Mouse (Mus musculus): ENCODE measurements around the gene Serhl. TPM values are rescaled to one million over a fixed set of nuclear protein-coding genes. Genes with fewer than 3 reads are reported as not detected.
"Not testable (repeated sequence)": the region's sequence is repeated elsewhere in the genome, so short reads cannot be mapped to it uniquely, and the experiment has no call there.

Serhl gene
- polyA plus RNA-seq, 1 experiment from 2014 or later = 29.7 TPM

DNA sequence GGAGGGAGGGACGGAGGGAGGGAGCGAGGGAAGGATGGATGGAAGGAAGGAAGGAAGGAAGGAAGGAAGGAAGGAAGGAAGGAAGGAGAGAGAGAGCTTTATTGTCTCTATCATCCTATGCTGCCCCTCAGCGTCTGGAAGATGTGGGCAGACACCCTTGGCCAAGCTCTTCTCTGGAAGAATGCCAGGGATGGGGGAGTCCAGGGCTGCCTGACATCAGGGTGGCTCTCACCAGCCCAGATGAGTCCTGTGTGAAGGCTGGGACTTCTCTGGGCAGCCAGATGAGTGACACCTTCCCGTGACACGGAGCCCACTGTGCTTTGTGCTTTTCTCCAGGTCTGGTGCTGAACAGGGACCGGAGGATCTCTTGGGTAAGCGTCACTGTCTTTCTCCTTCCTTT, 22.6 kb downstream of the Serhl start:
- Histone ChIP-seq H3K27me3 (no peaks in the 10 kb centered on the region), H3K4me2 (no peak overlapping the region), H3K4me1 (replicated peaks) (peaks cover 28% of the 10 kb centered on the region), H3K36me3 (peaks cover 5% of the 10 kb centered on the region; the same call in 1 of the 2 replicates), H3K4me3 (no peak overlapping the region), H3K9ac (no peak overlapping the region), H3K27ac (replicated peaks) (no peak overlapping the region), H3K9me3 (no peaks in the 10 kb centered on the region)
- no peak for ATAC-seq (ENCODE audit: low FRiP score, low read depth)
- 82% methylated on average over 7 of the region's 7 CpGs for WGBS

DNA sequence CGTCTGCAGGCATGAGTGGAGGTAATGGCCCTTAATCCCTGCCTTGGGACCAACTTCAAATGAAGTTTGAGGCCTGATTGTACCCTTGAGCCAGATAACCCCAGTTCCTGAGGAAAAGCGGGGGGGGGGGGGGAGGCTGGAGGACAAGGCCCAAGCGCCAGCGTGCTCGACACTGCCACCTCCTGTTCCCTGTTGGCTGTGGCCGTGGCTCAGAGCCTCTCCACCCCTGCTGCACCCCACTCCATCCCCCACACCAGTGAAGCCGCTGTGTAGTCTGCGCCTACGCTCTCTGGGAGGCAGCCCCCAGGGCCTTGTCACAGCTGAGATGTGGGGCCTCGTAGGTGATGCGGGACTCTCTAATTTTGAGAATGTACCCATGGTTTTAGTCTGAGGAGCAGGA, 23.6 kb downstream of the Serhl start:
- no peaks in the 10 kb centered on the region for H3K27me3 ChIP-seq
- peaks cover 11% of the 10 kb centered on the region; the same call in 1 of the 2 replicates for H3K36me3 ChIP-seq
- WGBS = 9% methylated on average over 11 of the region's 11 CpGs
- peaks cover 25% of the 10 kb centered on the region for H3K4me1 ChIP-seq (replicated peaks)
- H3K9ac ChIP-seq = no peak overlapping the region
- H3K27ac ChIP-seq (replicated peaks) = no peak overlapping the region
- no peaks in the 10 kb centered on the region for H3K9me3 ChIP-seq
- H3K4me3 ChIP-seq = no peak overlapping the region
- ATAC-seq (ENCODE audit: low FRiP score, low read depth) = peak; percentile 52; the same call in 1 of the 2 replicates
- H3K4me2 ChIP-seq = no peak overlapping the region

DNA sequence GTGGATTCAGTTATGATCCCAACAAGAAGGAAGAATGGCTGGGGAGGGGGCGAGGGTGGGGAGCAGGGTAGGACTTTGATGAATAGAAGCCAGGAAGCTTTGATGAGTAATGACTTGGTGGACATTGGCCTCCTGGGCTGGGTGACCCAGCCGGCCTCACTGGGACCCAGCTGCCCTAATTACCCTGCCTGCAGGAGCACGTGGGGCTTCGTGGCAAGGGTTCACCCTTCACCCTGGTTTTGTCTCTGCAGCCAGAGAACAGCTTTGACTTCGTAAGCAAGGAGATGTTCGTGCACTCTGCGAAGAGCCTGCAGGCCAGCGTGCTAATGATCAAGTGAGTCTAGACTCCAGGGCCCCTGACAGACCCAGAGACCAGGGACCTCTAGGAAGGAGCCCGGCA, 24.8 kb downstream of the Serhl start:
- Histone ChIP-seq H3K27ac (replicated peaks) (no peak overlapping the region), H3K4me1 (replicated peaks) (peaks cover 30% of the 10 kb centered on the region), H3K4me2 (no peak overlapping the region), H3K4me3 (no peak overlapping the region), H3K9me3 (no peaks in the 10 kb centered on the region), H3K9ac (no peak overlapping the region), H3K27me3 (no peaks in the 10 kb centered on the region), H3K36me3 (peaks cover 15% of the 10 kb centered on the region; the same call in 1 of the 2 replicates)
- peak; percentile 4; the same call in 1 of the 2 replicates for ATAC-seq (ENCODE audit: low FRiP score, low read depth)
- WGBS = 49% methylated on average over 9 of the region's 9 CpGs

GRCm38 (mm10) chr15:83115071-83115470, 25.8 kb downstream of the Serhl start:
- H3K27me3 ChIP-seq = no peaks in the 10 kb centered on the region
- 34% methylated on average over 6 of the region's 6 CpGs for WGBS
- no peak overlapping the region for H3K9ac ChIP-seq
- no peak overlapping the region for H3K4me2 ChIP-seq
- H3K9me3 ChIP-seq = no peaks in the 10 kb centered on the region
- peaks cover 30% of the 10 kb centered on the region for H3K4me1 ChIP-seq (replicated peaks)
- ATAC-seq (ENCODE audit: low FRiP score, low read depth) = no peak
- peaks cover 19% of the 10 kb centered on the region; the same call in 1 of the 2 replicates for H3K36me3 ChIP-seq
- no peak overlapping the region for H3K27ac ChIP-seq (replicated peaks)
- H3K4me3 ChIP-seq = no peak overlapping the region

DNA sequence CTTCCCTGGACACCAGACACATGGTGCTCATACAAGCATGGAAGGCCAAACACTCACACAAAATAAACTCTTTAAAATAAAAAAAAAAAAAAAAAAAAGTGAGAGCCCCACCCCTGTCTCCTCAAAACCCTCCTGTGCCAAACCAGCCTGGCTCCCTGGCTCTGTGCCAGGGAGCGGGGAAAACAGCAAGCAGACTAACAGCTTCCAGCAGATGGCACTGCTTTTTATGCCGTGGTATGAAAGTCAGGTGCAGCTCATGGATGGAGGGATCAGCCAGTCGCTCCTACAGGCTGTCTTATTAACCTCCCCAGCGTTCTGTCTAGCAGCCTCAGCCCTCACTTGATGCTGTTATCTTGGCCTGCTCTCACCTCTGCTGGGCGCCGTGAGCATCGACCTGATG, 29.1 kb downstream of the Serhl start:
- H3K9ac ChIP-seq = no peak overlapping the region
- no peak overlapping the region for H3K4me3 ChIP-seq
- ATAC-seq (ENCODE audit: low FRiP score, low read depth) = no peak
- H3K36me3 ChIP-seq = peaks cover 19% of the 10 kb centered on the region; the same call in 1 of the 2 replicates
- no peaks in the 10 kb centered on the region for H3K27me3 ChIP-seq
- no peak overlapping the region for H3K27ac ChIP-seq (replicated peaks)
- no peaks in the 10 kb centered on the region for H3K9me3 ChIP-seq
- H3K4me2 ChIP-seq = no peak overlapping the region
- peaks cover 28% of the 10 kb centered on the region for H3K4me1 ChIP-seq (replicated peaks)
- WGBS = 60% methylated on average over 7 of the region's 7 CpGs

DNA sequence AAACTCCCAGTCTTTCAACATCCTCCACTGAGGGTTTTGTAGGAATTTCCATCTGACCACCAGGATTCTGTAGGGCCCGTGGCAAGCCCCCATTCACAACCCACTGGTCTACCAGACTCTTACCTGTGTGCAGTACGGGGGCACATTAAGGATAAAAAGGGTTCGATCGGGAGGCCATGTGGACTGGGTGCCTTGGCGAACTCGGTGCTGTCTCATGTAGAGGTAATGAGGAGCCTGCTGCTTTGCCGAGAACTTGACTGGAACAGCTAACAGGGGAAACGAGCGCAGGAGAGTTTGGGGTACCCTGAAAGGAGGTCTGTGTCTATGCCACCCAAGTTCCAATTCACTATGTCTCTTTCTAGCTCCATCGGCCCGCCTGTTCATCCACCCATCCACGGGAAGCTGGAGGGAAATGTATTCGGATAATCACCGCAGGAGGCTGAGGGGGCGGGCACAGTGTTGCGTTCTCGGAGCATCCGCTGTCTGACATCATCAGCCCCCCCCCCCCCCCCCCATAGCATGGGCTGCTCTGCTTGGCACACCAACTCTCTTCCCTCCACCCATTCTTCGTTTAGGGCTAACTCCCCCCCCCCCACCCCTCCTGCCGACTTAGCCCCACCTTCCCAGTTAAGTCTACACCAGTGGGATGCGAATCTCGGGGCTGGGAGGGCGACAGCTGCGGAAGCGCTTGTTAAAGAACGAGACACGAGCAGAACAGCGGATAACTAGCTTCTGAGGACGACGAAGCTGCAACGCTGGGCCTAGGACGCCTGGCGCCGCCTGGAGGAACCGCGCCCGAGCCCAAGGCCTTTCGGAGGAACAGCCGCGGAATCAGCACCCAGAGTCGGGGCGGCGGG, 32.6 kb downstream of the Serhl start:
- peak overlapping the region; percentile 98 for H3K4me3 ChIP-seq
- peak overlapping the region; percentile 79 for H3K9ac ChIP-seq
- H3K27ac ChIP-seq (replicated peaks) = peak overlapping the region; percentile 91
- no peaks in the 10 kb centered on the region for H3K27me3 ChIP-seq
- WGBS = 2% methylated on average over 39 of the region's 43 CpGs
- peaks cover 17% of the 10 kb centered on the region for H3K4me1 ChIP-seq (replicated peaks)
- H3K36me3 ChIP-seq = peaks cover 28% of the 10 kb centered on the region
- ATAC-seq (ENCODE audit: low FRiP score, low read depth) = peak; percentile 43
- no peaks in the 10 kb centered on the region for H3K9me3 ChIP-seq
- H3K4me2 ChIP-seq = peak overlapping the region; percentile 79

DNA sequence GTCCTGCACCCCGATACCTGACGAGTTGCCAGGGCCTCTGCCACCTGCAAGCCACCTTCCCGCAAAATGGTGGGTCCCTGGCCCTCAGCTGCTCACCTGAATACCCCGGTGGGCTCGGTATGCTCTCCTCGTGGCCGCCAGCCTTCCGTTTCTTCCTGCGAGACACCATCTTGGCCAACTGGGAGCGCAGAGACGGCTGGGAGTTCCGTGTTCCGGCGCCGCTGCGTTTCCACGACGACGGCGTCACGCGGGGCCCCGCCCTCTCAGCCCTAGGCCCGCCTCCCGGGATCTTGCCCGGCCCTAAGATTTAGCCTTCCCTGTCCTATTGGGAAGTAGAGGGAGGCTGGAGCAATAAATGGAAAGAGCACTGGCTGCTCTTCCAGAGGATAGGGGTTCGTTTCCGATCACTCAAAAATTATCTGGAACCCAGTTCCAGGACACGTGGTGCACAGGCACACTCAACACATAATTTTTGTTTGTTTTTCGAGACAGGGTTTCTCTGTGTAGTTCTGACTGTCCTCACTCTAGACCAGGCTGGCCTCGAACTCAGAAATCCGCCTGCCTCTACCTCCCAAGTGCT, 33.4 kb downstream of the Serhl start, which contains the start of gene Rrp7a:
Rrp7a (minus strand) TSS at position 236 of the 580 bp plus-strand sequence.
- peaks cover 28% of the 10 kb centered on the region for H3K36me3 ChIP-seq
- H3K4me1 ChIP-seq (replicated peaks) = peaks cover 17% of the 10 kb centered on the region
- H3K9ac ChIP-seq = peak within 1 kb of the TSS; percentile 79
- H3K9me3 ChIP-seq = no peaks in the 10 kb centered on the region
- peak within 1 kb of the TSS; percentile 79 for H3K4me2 ChIP-seq
- peak; percentile 89 for ATAC-seq (ENCODE audit: low FRiP score, low read depth)
- peak within 1 kb of the TSS; percentile 98 for H3K4me3 ChIP-seq
- H3K27me3 ChIP-seq = no peaks in the 10 kb centered on the region
- 9% methylated on average over 30 of the region's 32 CpGs for WGBS
- peak within 1 kb of the TSS; percentile 91 for H3K27ac ChIP-seq (replicated peaks)

DNA sequence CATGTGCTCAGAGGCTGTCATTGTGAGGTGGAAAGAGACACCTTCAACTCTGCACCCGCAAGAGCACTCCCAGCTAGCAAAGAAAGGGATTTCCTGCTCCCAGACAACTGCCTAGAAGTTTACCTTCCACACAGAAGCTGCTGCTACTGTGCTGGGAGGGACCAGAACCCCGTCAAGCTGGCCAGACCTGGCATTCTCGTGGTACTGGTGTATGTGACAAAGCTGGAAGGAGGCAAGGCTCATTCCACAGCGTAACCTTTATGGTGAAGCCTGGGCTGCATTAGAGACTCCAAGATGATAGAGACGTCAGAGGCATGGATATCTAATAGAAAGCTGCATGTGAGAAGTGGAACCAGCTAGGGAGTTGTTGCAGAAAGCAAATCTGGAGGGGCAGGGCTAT, 35.3 kb downstream of the Serhl start:
- no peaks in the 10 kb centered on the region for H3K9me3 ChIP-seq
- peaks cover 39% of the 10 kb centered on the region for H3K36me3 ChIP-seq
- WGBS = 76% methylated on average over 5 of the region's 5 CpGs
- H3K27ac ChIP-seq (replicated peaks) = no peak overlapping the region
- peaks cover 12% of the 10 kb centered on the region for H3K4me1 ChIP-seq (replicated peaks)
- no peak overlapping the region for H3K4me3 ChIP-seq
- H3K27me3 ChIP-seq = no peaks in the 10 kb centered on the region
- ATAC-seq (ENCODE audit: low FRiP score, low read depth) = no peak
- no peak overlapping the region for H3K4me2 ChIP-seq
- no peak overlapping the region for H3K9ac ChIP-seq

DNA sequence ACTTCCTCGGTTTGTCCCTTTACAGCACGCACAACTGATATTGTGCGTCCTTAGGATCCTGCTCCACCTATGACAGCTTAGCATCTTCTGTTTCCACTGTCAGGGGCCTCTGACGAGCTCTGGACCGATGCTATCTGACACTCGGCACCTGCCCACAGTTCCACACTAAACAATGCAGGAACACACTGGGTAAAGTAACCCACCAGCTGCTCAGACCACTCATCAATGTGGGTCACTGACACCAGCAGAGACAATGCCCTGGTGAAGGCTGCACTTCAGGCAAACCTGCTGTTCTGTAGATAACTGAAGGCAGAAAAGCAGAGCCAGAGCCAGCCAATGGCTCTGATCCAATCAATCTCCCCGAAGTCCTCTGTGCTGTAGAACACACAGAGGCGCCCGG, 37.3 kb downstream of the Serhl start:
- Histone ChIP-seq H3K27me3 (no peaks in the 10 kb centered on the region), H3K4me3 (no peak overlapping the region), H3K9me3 (no peaks in the 10 kb centered on the region), H3K36me3 (peaks cover 58% of the 10 kb centered on the region), H3K4me1 (replicated peaks) (peaks cover 3% of the 10 kb centered on the region), H3K4me2 (no peak overlapping the region), H3K27ac (replicated peaks) (no peak overlapping the region), H3K9ac (no peak overlapping the region)
- ATAC-seq (ENCODE audit: low FRiP score, low read depth) = no peak
- 77% methylated on average over 9 of the region's 9 CpGs for WGBS

GRCm38 (mm10) chr15:83127037-83127436, 37.7 kb downstream of the Serhl start:
- not testable (repeated sequence) for H3K27ac ChIP-seq (replicated peaks); H3K9ac ChIP-seq; H3K4me3 ChIP-seq; ATAC-seq (ENCODE audit: low FRiP score, low read depth); H3K9me3 ChIP-seq; H3K27me3 ChIP-seq; H3K4me2 ChIP-seq; H3K4me1 ChIP-seq (replicated peaks)
- peaks cover 62% of the 10 kb centered on the region for H3K36me3 ChIP-seq
- WGBS = 49% methylated on average over 3 of the region's 3 CpGs

DNA sequence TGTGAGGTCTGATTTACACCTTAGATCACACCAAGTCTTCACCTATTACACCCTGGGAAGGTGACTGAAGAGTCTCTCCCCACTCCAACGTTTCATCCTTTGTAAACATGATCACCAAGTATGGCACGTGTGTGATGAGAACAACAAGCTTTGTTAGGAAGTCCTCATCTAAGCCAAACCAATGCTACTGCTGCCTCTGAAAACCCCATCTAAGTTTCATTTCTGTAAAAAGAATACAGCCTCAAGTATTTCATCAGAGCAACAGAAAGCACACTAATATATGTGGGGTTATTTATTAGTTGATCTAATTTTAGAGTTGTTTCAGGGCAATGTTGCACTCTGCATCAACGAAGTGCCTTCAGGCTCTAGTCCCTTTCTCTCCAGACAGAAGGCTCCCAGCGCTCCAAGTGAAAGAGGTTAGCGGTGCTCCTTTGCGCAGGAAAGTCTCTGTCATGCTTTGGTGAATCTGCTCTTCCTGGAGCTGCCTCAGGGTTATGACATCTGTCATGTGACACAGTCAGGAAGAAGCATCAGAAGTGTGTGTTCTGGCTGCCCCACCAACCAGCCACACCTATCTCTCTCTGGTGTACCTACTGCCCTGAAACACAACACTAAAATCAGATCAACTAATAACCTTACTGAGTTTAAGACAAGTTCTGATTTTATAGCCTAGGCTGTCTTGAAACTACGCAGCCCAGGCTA, 40.4 kb downstream of the Serhl start:
- H3K27me3 ChIP-seq = no peaks in the 10 kb centered on the region
- 90% methylated on average over 7 of the region's 7 CpGs for WGBS
- H3K27ac ChIP-seq (replicated peaks) = no peak overlapping the region
- H3K9ac ChIP-seq = no peak overlapping the region
- H3K9me3 ChIP-seq = no peaks in the 10 kb centered on the region
- no peak overlapping the region for H3K4me3 ChIP-seq
- no peak for ATAC-seq (ENCODE audit: low FRiP score, low read depth)
- no peaks in the 10 kb centered on the region for H3K4me1 ChIP-seq (replicated peaks)
- H3K36me3 ChIP-seq = peaks cover 87% of the 10 kb centered on the region
- no peak overlapping the region for H3K4me2 ChIP-seq

- Histone ChIP-seq H3K4me1 (replicated peaks) (no peaks in the 10 kb centered on the region), H3K4me2 (no peak overlapping the region), H3K9ac (no peak overlapping the region), H3K36me3 (peaks cover 74% of the 10 kb centered on the region), H3K27ac (replicated peaks) (no peak overlapping the region), H3K27me3 (no peaks in the 10 kb centered on the region), H3K4me3 (no peak overlapping the region), H3K9me3 (no peaks in the 10 kb centered on the region)
- 73% methylated on average over 6 of the region's 6 CpGs for WGBS
- no peak for ATAC-seq (ENCODE audit: low FRiP score, low read depth)
Measured at GRCm38 (mm10) chr15:83134671-83135070, 45.4 kb downstream of the Serhl start.

All from hindbrain, embryonic 15.5 days (tissue).